Mouse (Mus musculus) E14TG2a.4 (cell line): ENCODE data around the gene Rps6ka5.

Experiments used
- CTCF ChIP-seq: conservative IDR thresholded peaks from 2 replicates; pipeline ENCODE4 v1.5.1; 2014; ENCODE audit warnings: low read length
- NANOG ChIP-seq: IDR thresholded peaks from 2 replicates; pipeline ENCODE4 v1.6.1; 2014; ENCODE audit warnings: borderline replicate concordance, low read length, mixed read lengths
- POU5F1 ChIP-seq: IDR thresholded peaks from 2 replicates; pipeline ENCODE4 v1.6.1; 2014; ENCODE audit warnings: low read length, borderline replicate concordance

DNA sequence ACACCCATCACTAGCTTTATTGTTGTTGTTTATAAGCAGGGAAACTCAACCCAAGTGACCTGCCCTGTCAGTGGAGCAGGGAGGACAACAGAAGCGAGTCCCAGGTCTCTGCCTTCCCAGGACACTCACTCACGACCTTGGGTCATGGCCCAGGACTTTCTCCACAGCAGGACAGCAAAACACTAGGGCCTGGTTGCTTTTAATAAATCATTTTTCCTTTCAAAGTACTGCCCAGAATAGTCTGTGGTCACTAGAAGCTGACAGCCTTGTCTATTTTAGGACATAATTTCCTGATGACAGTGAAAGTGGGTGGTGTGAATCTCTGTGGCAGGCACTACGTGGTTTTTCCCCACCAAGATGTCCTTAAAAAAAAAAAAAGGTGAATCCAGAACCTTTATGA, 198.5 kb downstream of the Rps6ka5 start:
- TF ChIP-seq CTCF (no peak), POU5F1 (no peak), NANOG (no peak)
